Mouse (Mus musculus): ENCODE data around the gene Npcd. TPM values are rescaled to one million over a fixed set of nuclear protein-coding genes. Genes with fewer than 3 reads are reported as not detected.

The Npcd gene
- polyA plus RNA-seq, 1 experiment from 2014 or later: 2.5 TPM

DNA sequence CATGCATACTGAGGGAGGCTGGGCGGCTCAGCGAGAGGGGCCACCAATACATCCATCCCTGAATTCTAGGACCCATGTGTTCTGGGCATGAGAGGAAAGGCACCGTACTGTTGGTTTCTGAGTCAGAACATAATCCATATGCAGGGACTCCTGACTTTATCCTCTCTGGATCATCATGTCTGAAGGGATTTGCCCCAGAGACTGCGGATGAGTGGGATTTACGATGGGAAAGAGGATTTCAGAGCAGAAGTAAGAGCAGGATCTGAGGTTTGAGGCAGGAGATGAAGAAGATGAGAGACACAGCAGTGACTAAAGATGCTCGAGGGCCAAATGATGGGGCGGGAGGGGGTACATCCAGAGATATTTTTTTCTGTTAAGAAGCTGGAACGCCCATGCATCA lies 39.5 kb upstream of the Npcd start:
- no peak for ATAC-seq (ENCODE audit: low read depth)
- no peak overlapping the region for H3K4me2 ChIP-seq (ENCODE audit: low read depth, low read length)
- no peak overlapping the region for H3K27ac ChIP-seq (ENCODE audit: low read depth, low read length)
- H3K36me3 ChIP-seq (ENCODE audit: control insufficient read depth, insufficient read depth, low read length): no peaks in the 10 kb centered on the region
- no peak overlapping the region for H3K9ac ChIP-seq (replicated peaks; ENCODE audit: low read depth, low read length)
- no peaks in the 10 kb centered on the region for H3K4me1 ChIP-seq (ENCODE audit: control insufficient read depth, insufficient read depth, low read length)
- 95% methylated on average over 8 of the region's 8 CpGs for WGBS
- H3K4me3 ChIP-seq (ENCODE audit: low read depth, low read length): no peak overlapping the region
- H3K27me3 ChIP-seq (ENCODE audit: control insufficient read depth, insufficient read depth, low read length): no peaks in the 10 kb centered on the region
- no peaks in the 10 kb centered on the region for H3K9me3 ChIP-seq (ENCODE audit: control insufficient read depth, low read length)

DNA sequence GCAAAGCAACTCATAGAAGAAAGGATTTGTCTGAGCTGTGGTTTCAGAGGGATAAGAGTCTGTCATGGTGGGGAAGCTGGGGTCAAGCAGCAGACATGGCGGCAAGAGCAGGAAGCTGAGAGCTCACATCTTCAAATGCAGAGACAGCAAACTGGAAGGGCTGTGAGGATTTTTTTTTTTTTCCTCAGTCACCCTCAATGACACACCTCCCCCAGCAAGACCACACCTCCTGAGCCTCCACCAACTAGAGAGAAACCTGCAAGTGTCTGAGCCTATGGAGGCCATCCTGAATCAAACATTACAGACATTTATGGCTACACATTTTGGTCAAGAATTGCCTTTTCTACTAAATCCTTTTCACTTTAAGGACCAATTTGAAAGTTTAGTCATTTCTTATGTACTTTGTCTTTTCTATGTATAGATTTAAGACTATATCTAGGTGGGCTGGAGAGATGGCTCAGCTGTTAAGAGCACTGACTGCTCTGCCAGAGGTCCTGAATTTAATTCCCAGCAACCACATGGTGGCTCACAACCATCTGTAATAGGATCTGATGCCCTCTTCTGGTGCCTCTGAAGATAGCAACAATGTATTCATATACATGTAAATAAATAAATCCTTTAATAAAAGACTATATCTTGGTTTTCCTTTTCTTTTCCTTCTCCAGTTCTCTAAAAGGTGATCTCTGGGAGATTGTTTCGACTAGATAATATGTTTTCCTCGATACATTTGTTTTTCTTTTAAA lies 33.4 kb upstream of the Npcd start:
- no peaks in the 10 kb centered on the region for H3K9me3 ChIP-seq (ENCODE audit: control insufficient read depth, low read length)
- no peak overlapping the region for H3K9ac ChIP-seq (replicated peaks; ENCODE audit: low read depth, low read length)
- H3K36me3 ChIP-seq (ENCODE audit: control insufficient read depth, insufficient read depth, low read length): no peaks in the 10 kb centered on the region
- no peak overlapping the region for H3K27ac ChIP-seq (ENCODE audit: low read depth, low read length)
- H3K4me3 ChIP-seq (ENCODE audit: low read depth, low read length): no peak overlapping the region
- H3K4me2 ChIP-seq (ENCODE audit: low read depth, low read length): no peak overlapping the region
- no peaks in the 10 kb centered on the region for H3K27me3 ChIP-seq (ENCODE audit: control insufficient read depth, insufficient read depth, low read length)
- 87% methylated on average over 3 of the region's 3 CpGs for WGBS
- ATAC-seq (ENCODE audit: low read depth): no peak
- no peaks in the 10 kb centered on the region for H3K4me1 ChIP-seq (ENCODE audit: control insufficient read depth, insufficient read depth, low read length)

DNA sequence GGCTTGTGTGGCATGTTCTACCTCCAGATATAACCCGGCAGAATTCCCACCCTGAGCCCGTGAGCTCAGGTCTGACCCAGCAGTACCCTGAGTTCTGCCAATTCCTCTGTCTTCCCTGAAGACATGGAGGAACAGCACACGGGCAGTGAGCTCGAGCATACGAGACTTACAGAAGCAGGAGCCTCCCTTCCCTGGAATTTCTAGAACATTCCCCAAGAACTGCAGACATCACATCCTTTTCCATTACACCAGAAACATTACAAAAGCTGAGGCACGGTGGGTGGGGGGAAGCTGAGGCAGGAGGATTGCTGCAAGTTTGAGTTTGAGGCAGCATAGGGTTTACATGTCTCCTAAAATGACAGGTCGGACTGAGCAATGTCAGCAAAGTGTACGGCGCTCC lies 25.8 kb upstream of the Npcd start:
- no peak overlapping the region for H3K27ac ChIP-seq (ENCODE audit: low read depth, low read length)
- no peaks in the 10 kb centered on the region for H3K36me3 ChIP-seq (ENCODE audit: control insufficient read depth, insufficient read depth, low read length)
- no peak overlapping the region for H3K9ac ChIP-seq (replicated peaks; ENCODE audit: low read depth, low read length)
- no peak for ATAC-seq (ENCODE audit: low read depth)
- no peaks in the 10 kb centered on the region for H3K27me3 ChIP-seq (ENCODE audit: control insufficient read depth, insufficient read depth, low read length)
- H3K4me3 ChIP-seq (ENCODE audit: low read depth, low read length): no peak overlapping the region
- H3K4me2 ChIP-seq (ENCODE audit: low read depth, low read length): no peak overlapping the region
- no peaks in the 10 kb centered on the region for H3K9me3 ChIP-seq (ENCODE audit: control insufficient read depth, low read length)
- no peaks in the 10 kb centered on the region for H3K4me1 ChIP-seq (ENCODE audit: control insufficient read depth, insufficient read depth, low read length)
- WGBS: 91% methylated on average over 9 of the region's 9 CpGs

DNA sequence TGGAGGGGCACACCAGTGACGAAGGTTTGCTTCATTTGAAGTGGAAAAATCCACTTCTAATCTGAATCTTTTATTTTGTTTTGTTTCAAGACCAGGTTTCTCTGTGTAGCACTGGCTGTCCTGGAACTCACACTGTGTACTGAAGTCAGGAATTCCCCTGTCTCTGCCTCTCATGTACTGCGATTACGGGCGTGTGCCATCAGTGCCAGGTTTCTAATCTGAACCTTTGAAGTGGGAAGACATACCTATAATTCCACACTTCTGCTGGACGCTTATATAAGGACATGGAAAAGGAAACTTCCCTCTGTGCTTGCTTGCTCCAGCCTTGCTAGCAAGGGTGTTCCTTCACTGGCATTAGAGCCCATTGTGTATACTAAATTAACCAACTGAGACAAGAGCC lies 24.9 kb upstream of the Npcd start:
- H3K4me2 ChIP-seq (ENCODE audit: low read depth, low read length): no peak overlapping the region
- no peak overlapping the region for H3K4me3 ChIP-seq (ENCODE audit: low read depth, low read length)
- H3K27ac ChIP-seq (ENCODE audit: low read depth, low read length): no peak overlapping the region
- WGBS: 90% methylated on average over 5 of the region's 5 CpGs
- no peaks in the 10 kb centered on the region for H3K4me1 ChIP-seq (ENCODE audit: control insufficient read depth, insufficient read depth, low read length)
- no peaks in the 10 kb centered on the region for H3K27me3 ChIP-seq (ENCODE audit: control insufficient read depth, insufficient read depth, low read length)
- no peak overlapping the region for H3K9ac ChIP-seq (replicated peaks; ENCODE audit: low read depth, low read length)
- no peaks in the 10 kb centered on the region for H3K36me3 ChIP-seq (ENCODE audit: control insufficient read depth, insufficient read depth, low read length)
- H3K9me3 ChIP-seq (ENCODE audit: control insufficient read depth, low read length): no peaks in the 10 kb centered on the region
- ATAC-seq (ENCODE audit: low read depth): no peak

DNA sequence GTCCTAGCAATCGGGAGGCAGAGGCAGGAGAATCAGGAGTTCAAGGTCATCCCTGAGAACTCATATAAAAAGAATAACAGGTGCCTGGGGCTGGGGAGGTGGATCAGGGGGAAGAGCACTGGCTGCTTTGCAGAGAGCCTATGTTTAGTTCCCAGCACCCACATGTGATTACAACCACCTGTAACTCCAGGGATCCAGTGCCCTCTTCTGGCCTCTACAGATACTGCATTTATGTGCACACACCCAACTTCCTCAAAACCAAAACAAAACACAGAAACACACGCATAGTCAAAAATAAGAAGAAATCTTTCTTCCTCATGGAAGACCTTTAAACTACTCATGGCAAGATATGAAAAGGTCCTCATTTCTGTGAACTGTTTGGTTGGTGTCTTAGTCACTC lies 16.1 kb upstream of the Npcd start:
- no peaks in the 10 kb centered on the region for H3K36me3 ChIP-seq (ENCODE audit: control insufficient read depth, insufficient read depth, low read length)
- 100% methylated on average over 2 of the region's 2 CpGs for WGBS
- no peak for ATAC-seq (ENCODE audit: low read depth)

DNA sequence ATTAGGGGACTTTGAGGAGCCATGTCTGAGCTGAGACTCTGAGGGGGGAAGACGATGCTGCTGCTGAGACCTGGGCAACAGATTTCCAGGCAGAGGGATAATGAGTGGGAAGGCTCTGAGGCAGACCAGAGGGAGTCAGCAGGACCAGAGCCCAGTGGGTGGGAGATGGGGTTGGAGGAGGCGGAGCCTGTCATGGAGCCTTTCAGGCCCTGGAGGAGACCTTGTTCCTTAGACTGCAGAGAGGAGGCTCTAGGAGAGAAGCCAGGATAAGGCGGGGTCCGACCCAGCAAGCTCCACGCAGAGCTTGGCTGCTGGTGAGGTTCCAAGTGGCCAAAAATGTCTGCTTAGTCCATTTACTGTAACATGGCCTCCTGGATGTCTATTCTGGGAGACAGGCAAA lies 13.1 kb upstream of the Npcd start:
- Histone ChIP-seq H3K36me3 (ENCODE audit: control insufficient read depth, insufficient read depth, low read length) (no peaks in the 10 kb centered on the region), H3K4me1 (ENCODE audit: control insufficient read depth, insufficient read depth, low read length) (no peaks in the 10 kb centered on the region), H3K9ac (replicated peaks; ENCODE audit: low read depth, low read length) (no peak overlapping the region), H3K4me3 (ENCODE audit: low read depth, low read length) (no peak overlapping the region), H3K9me3 (ENCODE audit: control insufficient read depth, low read length) (no peaks in the 10 kb centered on the region), H3K27me3 (ENCODE audit: control insufficient read depth, insufficient read depth, low read length) (no peaks in the 10 kb centered on the region), H3K4me2 (ENCODE audit: low read depth, low read length) (no peak overlapping the region), H3K27ac (ENCODE audit: low read depth, low read length) (no peak overlapping the region)
- no peak for ATAC-seq (ENCODE audit: low read depth)
- 24% methylated on average over 5 of the region's 5 CpGs for WGBS

More for the DNA sequence above, 16.1 kb upstream of the Npcd start:
- Histone ChIP-seq H3K4me2 (ENCODE audit: low read depth, low read length) (no peak overlapping the region), H3K27me3 (ENCODE audit: control insufficient read depth, insufficient read depth, low read length) (no peaks in the 10 kb centered on the region), H3K4me1 (ENCODE audit: control insufficient read depth, insufficient read depth, low read length) (no peaks in the 10 kb centered on the region), H3K27ac (ENCODE audit: low read depth, low read length) (no peak overlapping the region), H3K9ac (replicated peaks; ENCODE audit: low read depth, low read length) (no peak overlapping the region), H3K4me3 (ENCODE audit: low read depth, low read length) (no peak overlapping the region), H3K9me3 (ENCODE audit: control insufficient read depth, low read length) (no peaks in the 10 kb centered on the region)

DNA sequence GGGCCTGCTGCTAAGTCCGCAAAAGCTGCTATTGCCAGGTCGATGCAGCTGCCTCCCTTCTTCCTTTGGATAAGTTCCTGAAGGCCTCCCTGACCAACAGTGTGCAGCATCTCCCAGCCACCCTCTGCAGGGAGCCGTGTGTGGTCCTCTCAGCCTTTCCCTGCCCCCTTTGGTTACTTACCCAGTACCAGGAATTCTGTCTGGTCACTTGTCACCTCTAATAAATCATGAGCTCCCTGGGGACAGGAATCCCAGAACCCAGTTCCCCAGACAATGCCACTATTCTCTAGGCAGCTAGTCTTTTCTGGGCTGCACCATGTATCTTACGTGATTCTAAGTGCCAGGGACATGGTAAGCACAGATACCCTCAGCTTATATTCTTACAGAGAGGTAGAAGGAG lies 11.9 kb upstream of the Npcd start:
- Histone ChIP-seq H3K36me3 (ENCODE audit: control insufficient read depth, insufficient read depth, low read length) (no peaks in the 10 kb centered on the region), H3K9ac (replicated peaks; ENCODE audit: low read depth, low read length) (no peak overlapping the region), H3K27me3 (ENCODE audit: control insufficient read depth, insufficient read depth, low read length) (no peaks in the 10 kb centered on the region), H3K9me3 (ENCODE audit: control insufficient read depth, low read length) (no peaks in the 10 kb centered on the region), H3K27ac (ENCODE audit: low read depth, low read length) (no peak overlapping the region), H3K4me3 (ENCODE audit: low read depth, low read length) (no peak overlapping the region), H3K4me1 (ENCODE audit: control insufficient read depth, insufficient read depth, low read length) (no peaks in the 10 kb centered on the region), H3K4me2 (ENCODE audit: low read depth, low read length) (no peak overlapping the region)
- ATAC-seq (ENCODE audit: low read depth): no peak
- 32% methylated on average over 4 of the region's 4 CpGs for WGBS

DNA sequence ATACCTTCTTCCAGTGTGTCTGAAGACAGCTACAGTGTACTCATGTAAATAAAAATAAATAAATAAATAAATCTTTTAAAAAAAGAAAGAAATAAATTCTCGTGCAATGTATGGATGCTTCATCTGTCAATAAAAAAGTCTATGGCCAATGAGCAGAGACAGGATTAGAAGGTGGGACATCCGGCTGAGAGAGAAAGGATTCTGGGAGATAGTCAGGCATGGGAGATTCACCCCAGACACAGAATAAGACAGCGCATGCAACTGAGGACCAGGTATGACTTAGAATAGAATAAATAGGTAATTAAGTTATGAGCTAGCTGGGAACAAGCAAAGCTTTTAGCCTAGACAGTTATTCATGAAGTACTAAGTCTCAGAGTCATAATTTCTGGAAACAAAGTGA lies 8.9 kb upstream of the Npcd start:
- Histone ChIP-seq H3K9me3 (ENCODE audit: control insufficient read depth, low read length) (no peaks in the 10 kb centered on the region), H3K4me1 (ENCODE audit: control insufficient read depth, insufficient read depth, low read length) (no peaks in the 10 kb centered on the region), H3K4me3 (ENCODE audit: low read depth, low read length) (no peak overlapping the region), H3K27ac (ENCODE audit: low read depth, low read length) (no peak overlapping the region), H3K36me3 (ENCODE audit: control insufficient read depth, insufficient read depth, low read length) (no peaks in the 10 kb centered on the region), H3K4me2 (ENCODE audit: low read depth, low read length) (no peak overlapping the region), H3K9ac (replicated peaks; ENCODE audit: low read depth, low read length) (no peak overlapping the region), H3K27me3 (ENCODE audit: control insufficient read depth, insufficient read depth, low read length) (no peaks in the 10 kb centered on the region)
- 84% methylated on average over 3 of the region's 3 CpGs for WGBS
- ATAC-seq (ENCODE audit: low read depth): no peak

DNA sequence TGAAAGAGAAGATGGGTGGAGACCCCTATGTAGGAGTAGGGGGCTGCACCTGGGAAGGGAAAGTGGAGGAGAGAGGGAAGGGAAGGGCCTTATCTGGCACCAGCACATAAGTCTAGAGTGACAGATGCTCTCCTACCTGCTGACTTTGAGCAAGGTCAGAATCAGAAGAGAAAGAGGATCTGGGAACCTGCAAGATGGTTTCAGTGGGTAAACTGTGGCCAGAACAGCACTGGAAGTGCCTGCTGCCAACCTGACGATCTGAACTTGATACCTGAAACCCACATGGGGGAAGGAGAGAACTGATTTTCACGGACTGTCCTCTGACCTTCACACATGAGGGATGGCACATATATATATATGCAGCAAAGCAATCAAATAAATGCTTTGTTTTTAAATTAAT lies 6.2 kb upstream of the Npcd start:
- Histone ChIP-seq H3K4me3 (ENCODE audit: low read depth, low read length) (no peak overlapping the region), H3K9ac (replicated peaks; ENCODE audit: low read depth, low read length) (no peak overlapping the region), H3K4me2 (ENCODE audit: low read depth, low read length) (no peak overlapping the region), H3K4me1 (ENCODE audit: control insufficient read depth, insufficient read depth, low read length) (peaks cover 5% of the 10 kb centered on the region), H3K27me3 (ENCODE audit: control insufficient read depth, insufficient read depth, low read length) (no peaks in the 10 kb centered on the region), H3K36me3 (ENCODE audit: control insufficient read depth, insufficient read depth, low read length) (no peaks in the 10 kb centered on the region), H3K27ac (ENCODE audit: low read depth, low read length) (no peak overlapping the region), H3K9me3 (ENCODE audit: control insufficient read depth, low read length) (no peaks in the 10 kb centered on the region)
- ATAC-seq (ENCODE audit: low read depth): no peak
- WGBS: 70% methylated on average over 2 of the region's 2 CpGs
